Mouse (Mus musculus) heart, postnatal 14 days (tissue): ENCODE results near the gene Hk1. TPM values are rescaled to one million over a fixed set of nuclear protein-coding genes. Genes with fewer than 3 reads are reported as not detected.

Experiments used
- DNase-seq, 2 experiments: peaks; one replicate each; pipeline ENCODE4 v3.0.0; 2021 to 2022
- intact Hi-C: fragments of 180-260 bp; cut with DNase I; formaldehyde crosslinking; loops from one replicate; pipeline ENCODE4 v1.15.1; 2025
- long read RNA-seq, 2 experiments: library from polyadenylated mRNA; stranded (forward); transcript quantifications; one replicate each; pipeline ENCODE4 v2.0.0; 2021
- total RNA-seq, 2 experiments: library from RNA; stranded (reverse); gene quantifications; 2 replicates each; pipeline ENCODE4 v1.2.3; 2021

The Hk1 gene
- 100 to 1,000 TPM; 120 to 132 TPM for total RNA-seq
- long read RNA-seq, experiment 1, full-length matches to known transcripts: 93 of 128 reads
- long read RNA-seq, experiment 1, partial matches to known transcripts: 28 of 128 reads
- long read RNA-seq, experiment 1, other reads (novel, unspliced or antisense): 7 of 128 reads
- long read RNA-seq, experiment 2, full-length matches to known transcripts: 86 of 119 reads
- long read RNA-seq, experiment 2, partial matches to known transcripts: 19 of 119 reads
- long read RNA-seq, experiment 2, other reads (novel, unspliced or antisense): 14 of 119 reads

DNA sequence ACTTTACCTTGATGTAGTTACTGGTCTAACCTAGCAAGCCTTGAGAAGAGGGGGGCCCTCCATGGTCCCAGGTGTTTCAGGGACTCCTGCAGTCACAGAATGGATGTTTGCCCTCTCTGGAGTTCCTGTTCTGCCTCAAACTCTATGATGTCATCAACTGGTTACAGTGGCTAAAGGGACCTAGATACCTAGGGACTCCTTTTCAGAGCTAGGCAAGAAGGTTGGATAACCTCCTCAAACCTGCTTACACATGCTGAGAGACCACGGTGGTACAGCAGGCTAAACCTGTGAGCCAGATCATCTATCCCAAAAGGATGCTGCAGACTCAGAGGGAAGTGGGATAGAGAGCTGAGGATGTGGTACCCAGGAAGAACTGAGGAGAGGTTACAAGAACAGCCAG is at the start of gene Hk1:
Gene Hk1 (minus strand): TSS at position 101 of the 400 bp plus-strand sequence.
- intact Hi-C loops: loop anchor here (10.0 kb wide), 1 partner anchor 195 kb away; no protein-coding TSS in a partner anchor
- no peak for DNase-seq

- DNase-seq: no peak
- intact Hi-C loops: no loop called here
These were observed 45.6 kb upstream of the Hk1 start for GRCm38 (mm10) chr10:62425081-62425871.

- DNase-seq: no peak
- intact Hi-C loops: no loop called here
These were observed 42.5 kb upstream of the Hk1 start, which contains the start of gene Hkdc1 for GRCm38 (mm10) chr10:62422255-62422654. Gene Hkdc1 (minus strand): TSS chr10:62422491.

GRCm38 (mm10) chr10:62421127-62421526 is 41.4 kb upstream of the Hk1 start:
- intact Hi-C loops: no loop called here
- DNase-seq: no peak

GRCm38 (mm10) chr10:62420399-62420798 is 40.7 kb upstream of the Hk1 start:
- intact Hi-C loops: no loop called here
- DNase-seq: no peak

DNA sequence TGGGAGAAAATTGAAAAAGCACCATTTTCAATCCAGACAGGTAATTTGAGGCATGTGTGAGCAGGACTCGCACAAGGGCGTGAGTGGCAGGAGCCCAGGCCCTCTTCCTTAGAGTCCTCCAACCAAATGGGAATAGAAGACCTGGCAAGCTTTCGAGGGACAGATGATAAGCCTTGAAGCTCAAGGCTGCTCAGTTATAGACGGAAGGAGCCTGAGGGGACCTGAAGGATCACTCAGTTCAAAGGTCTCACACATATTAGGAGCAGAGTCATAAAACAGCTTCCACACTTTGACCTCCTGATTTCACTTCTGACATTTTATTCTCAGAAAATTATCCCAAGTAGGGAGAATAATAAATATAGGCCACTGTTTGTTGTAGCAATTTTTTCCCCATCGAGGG is 39.7 kb upstream of the Hk1 start:
- intact Hi-C loops: no loop called here

DNA sequence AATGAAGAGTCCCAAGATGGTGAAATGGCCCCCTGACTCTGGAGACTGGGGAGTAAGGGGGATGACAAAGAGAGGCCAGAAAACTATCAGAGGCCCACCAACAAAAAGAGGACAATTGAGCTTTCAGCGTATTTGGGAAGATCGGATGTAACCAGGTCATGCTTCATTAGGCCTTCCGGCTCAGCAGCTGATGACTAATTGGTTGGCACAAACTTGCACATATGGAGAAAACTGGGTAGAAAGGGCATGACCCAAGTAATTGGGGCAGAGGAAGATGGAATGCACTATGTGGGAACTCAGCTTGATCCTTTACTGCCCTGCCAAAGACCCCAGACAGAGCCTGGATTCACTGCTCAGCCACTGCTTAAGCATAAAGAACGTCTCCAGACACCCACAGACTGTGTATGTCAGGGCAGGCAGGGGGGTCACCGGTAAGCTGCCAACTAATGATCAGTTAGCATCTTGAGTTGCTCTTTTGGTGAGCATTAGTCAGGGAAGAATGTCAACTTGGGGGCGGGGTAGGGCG is 39.2 kb upstream of the Hk1 start:
- DNase-seq: no peak

More for the DNA sequence above, 39.7 kb upstream of the Hk1 start:
- no peak for DNase-seq

DNA sequence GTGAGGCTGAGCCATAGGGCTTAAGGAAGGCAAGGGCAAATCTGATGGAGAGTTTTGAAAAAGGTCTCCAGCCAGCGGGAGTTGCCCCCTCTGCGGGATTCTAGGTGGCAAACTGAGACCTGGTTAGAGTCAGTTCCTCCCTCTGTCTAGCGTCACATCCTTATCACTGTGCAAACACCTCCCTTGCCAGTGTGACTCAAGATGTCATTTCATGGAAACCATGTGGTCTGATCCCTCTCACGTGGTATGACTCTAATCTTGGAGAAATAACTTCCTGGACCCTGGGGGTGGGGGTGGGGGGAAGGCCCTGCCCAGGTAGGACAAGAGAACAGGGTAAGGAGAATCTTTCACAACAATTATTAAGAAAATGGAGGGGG is 33.9 kb upstream of the Hk1 start:
- intact Hi-C loops: loop anchor here (5.0 kb wide), 1 partner anchor 226 kb away; no protein-coding TSS in a partner anchor
- no peak for DNase-seq

More for the DNA sequence above, 39.2 kb upstream of the Hk1 start:
- intact Hi-C loops: no loop called here

DNA sequence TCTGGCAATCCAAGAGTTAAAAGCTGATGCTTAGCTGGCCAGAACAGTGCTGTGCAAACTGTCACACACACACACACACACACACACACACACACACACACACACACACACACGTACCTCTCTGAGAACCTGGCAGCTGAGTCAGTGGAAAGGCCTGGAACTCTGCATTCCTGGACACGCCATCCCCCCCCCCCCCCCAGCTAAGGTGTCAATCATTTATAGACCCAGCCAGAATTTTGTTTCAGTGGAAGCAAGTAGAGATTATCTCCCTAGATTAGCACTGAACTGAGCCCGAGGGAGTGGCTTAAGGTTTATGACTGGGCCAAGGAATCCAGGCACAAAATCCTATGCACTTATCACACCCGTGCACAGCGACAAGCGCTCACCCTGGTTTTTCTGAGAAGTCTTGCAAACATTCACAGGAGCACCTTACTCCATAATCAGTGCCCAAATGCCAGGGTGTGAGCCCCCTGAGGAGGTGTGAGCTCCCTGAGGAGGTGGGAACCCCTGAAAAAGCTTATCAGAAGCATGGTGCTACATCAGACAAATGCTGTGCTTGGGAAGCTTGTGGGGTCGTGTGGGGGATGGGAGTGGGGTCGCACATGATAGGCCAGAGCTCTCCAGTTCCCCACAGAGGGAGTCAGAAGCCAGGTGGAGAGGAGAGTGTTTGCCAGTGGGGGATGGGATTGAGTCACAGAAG is 33.3 kb upstream of the Hk1 start:
- DNase-seq: no peak
- intact Hi-C loops: loop anchor here (5.0 kb wide), 1 partner anchor 226 kb away; no protein-coding TSS in a partner anchor

DNA sequence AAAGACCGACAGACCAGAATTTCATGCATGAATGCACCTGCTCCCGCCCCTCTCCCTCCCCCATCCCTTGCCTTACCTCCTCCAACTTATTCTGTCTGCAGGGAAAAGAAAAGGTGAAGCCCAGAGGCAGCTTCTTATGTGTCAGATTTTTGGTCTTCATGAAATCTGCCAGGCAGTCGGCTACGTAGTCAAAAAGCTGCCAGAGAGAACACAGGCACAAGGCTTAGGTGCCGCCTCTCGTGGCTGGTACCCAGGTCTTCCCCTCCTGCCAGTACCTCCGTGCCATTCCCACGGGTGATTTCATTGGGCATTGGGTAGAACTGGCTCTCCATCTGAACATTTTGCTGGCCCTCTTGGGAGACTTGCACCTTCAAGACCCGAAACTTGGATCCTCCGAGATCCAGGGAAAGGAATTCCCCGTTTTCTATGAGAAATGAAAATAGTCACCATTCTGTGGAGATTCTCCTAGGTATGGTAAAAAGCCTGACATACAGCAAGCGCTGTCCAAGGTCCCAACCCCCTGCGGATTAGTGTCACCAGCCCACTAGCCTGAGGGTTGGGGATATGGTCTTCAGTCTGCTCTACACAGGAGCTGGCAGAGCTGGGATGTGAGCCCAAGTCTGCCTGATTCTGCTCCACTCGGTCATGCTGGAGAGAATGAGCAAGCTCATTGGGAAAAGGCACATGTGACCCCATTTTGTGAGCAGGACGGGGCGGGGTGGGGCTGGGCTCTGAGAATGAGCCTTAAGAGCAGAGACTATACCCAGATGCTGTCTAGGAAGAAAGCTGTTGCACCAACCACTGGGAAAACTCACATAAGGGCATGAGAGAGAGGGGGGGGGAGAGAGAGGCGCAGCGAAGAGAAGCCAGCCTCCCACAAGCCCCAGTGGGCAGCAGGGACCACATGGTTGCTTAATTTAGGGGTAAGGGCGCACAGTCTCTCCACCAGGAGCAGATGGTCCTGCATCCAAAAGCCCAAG is 32.0 kb upstream of the Hk1 start:
- no peak for DNase-seq
- intact Hi-C loops: loop anchor here (1.0 to 5.0 kb wide), 2 partner anchors 136 to 224 kb away; no protein-coding TSS in a partner anchor

GRCm38 (mm10) chr10:62410943-62411342 is 31.2 kb upstream of the Hk1 start:
- DNase-seq: peak; percentile 75 to 78
- intact Hi-C loops: loop anchor here (1.0 to 5.0 kb wide), 2 partner anchors 136 to 224 kb away; no protein-coding TSS in a partner anchor

DNA sequence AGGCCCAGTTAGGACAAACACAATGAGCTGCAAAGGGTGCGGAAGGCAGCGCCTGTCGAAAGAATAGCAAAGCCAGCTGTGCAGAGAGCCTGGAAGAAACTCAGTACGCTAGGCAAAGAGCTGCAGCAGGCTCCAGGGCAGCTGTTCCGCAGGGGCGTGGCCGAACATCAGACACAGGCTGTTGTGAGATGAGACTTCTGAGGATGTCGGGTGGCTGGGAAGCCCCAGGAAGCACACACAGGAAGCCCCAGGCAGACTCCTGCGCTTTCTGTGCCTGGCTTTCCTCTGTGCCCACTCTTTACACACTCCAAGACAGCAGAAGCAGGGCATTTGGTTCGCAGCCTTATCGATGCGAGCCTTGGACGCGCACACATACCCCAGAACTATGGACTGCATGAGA is 25.2 kb upstream of the Hk1 start:
- DNase-seq: peak; percentile 55 to 58
- intact Hi-C loops: loop anchor here (5.0 kb wide), 1 partner anchor 63 kb away; no protein-coding TSS in a partner anchor

GRCm38 (mm10) chr10:62401641-62402111 is 22.0 kb upstream of the Hk1 start:
- peak; percentile 39 to 51 for DNase-seq
- intact Hi-C loops: no loop called here

- DNase-seq: no peak
- intact Hi-C loops: no loop called here
These were observed 3.3 kb upstream of the Hk1 start for GRCm38 (mm10) chr10:62383011-62383410.

DNA sequence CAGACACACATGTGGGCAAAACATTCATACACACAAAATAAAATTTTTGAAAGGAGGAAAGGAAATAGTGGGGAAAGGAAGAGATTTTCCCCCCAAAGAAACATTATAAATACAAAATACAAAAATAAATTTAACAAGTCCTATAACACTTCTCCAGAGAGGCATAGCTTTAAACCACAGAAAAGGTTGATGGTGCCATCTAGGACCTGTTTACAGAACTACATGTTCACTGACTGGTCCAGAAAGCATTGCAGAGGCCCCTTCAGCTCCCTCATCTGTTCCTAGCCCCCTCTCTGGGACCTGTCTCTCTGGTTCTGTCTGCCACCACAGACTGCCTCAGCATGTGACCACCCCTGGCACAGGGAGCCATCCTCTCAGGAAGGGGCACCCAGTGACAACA is 1.2 kb upstream of the Hk1 start:
- intact Hi-C loops: loop anchor here (1.0 kb wide), 1 partner anchor 106 kb away; no protein-coding TSS in a partner anchor
- DNase-seq: no peak

DNA sequence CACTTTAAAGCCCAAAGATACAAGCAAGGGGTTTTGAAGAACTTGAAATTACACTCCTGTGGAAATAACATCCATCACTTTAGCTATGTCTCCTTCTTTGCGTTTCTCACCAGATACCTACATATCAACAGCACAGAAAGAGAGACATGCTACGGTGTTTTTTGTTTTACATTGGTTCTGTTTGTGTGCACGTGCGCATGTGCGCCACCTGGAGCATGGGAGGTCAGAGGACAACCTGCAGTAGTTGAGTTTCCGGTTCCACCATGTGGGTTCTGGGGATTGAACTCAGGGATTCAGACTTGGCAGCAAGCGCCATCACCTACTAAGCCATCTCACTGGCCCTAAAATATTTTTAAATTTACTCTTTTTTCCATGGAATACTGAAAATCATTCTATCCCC is 20.9 kb downstream of the Hk1 start:
- no peak for DNase-seq
- intact Hi-C loops: no loop called here

- peak; percentile 47 to 60 for DNase-seq
- intact Hi-C loops: no loop called here
These were observed 23.5 kb downstream of the Hk1 start for GRCm38 (mm10) chr10:62356105-62356730.

GRCm38 (mm10) chr10:62345147-62345546 is 34.6 kb downstream of the Hk1 start:
- intact Hi-C loops: no loop called here
- no peak for DNase-seq
